Mouse (Mus musculus): Measurements from ENCODE around the gene Papss1.
A peak's percentile ranks its signal among the peaks of the same experiment; 100 is the strongest.

Gene Papss1

DNA sequence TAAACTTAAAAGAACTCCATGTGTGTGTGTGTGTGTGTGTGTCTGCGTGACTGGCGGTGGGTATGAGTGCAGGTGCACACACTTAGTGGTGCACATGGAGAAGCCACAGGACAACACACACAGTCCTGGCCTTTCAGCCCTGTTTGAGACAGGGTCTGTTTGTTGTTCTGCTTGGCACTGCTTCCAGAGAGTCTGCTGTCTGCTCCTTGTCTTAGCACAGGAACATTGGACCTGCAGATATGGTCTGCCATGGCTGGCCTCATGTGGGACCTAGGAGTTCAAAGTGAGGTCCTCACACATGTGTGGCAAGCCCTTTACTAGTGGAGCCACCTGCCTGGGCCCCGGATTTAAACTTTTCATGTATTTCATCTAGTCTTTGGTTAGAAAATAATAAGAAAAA lies 72.4 kb downstream of the Papss1 start:
- no peak for DNase-seq

DNA sequence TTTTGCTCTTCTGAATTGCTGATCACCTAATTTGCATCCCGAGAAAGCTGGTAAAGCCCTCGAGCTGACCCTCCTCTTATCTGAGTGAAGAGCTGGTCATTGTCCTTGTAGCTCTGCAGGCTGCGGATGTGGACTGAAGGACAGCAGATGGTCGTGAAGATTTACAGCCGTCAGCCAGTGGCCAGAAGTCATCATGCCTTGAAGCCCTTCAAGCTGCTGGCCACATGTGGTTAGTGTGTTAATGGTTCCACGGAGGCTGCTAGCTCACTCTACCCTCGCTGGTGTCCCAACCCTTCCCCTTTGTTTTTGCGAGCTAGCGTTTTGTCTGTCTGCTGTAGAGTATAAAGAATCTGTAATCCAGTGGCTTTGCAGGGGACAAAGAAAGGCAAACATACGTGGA lies 73.1 kb downstream of the Papss1 start:
- no peak for DNase-seq

DNA sequence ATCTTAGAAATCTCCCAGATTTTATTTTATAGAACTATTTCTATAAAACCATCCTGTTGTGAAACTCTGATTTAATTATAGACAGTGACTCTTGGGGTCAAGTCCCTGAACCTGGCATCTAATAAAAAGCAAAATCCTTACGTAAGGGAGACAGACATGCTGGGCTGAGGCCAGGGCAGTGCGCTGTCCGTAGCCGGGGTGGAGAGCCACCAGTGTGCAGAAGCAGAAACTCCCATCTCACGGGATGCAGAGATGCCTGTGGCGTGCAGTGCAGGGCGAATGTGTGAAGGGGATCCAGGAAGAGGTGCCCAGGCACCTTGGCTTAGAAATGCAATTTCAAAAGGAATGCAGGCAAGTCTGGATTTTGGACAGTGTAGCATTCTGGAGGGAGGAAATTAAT lies 73.6 kb downstream of the Papss1 start:
- DNase-seq: no peak

DNA sequence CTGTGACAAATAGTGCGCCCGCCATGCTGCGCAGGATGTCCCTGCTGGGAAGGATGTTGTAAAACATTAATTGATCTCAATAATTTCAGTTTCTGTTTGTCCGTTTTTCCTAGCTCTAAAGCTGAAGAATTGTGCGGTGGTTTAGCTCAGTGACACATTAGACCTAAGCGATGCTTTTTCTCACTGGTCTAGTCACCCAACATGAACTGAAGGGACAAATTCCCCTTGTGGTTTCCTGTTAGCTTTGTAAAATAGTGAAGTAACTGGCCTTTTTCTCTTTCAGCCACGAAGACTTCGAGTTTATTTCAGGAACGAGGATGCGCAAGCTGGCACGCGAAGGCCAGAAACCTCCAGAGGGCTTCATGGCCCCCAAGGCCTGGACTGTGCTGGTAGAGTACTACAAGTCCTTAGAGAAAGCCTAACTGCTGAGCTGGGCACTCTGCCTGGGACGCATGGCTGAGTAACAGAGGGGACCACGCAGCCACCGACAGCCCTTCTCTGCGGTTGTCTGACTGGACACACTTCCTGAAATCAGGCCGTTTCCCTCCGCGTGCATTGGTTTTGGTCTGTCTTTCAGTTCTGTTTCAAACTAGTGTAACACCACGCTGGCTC lies 78.2 kb downstream of the Papss1 start:
- peak in 1 of 2 experiments; percentile 21 for DNase-seq

DNA sequence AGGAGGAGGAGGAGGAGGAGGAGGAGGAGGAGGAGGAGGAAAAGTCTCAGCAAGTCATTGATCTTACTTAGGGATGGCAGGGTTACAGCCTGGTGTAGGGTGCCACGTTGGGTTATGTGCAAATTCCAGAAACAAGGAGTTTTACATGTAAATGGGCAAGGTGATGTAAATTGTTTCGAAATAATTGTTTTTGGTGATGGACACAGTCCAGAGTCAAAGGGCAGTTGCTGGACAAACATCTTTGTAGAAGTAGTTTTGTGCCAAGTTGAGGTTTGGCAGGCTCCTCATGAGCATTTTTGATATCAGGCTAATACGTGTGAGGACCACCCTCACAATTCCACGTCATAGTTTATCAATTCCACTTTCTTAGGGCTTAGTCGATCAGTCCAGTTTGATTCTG lies 80.6 kb downstream of the Papss1 start:
- DNase-seq: no peak

DNA sequence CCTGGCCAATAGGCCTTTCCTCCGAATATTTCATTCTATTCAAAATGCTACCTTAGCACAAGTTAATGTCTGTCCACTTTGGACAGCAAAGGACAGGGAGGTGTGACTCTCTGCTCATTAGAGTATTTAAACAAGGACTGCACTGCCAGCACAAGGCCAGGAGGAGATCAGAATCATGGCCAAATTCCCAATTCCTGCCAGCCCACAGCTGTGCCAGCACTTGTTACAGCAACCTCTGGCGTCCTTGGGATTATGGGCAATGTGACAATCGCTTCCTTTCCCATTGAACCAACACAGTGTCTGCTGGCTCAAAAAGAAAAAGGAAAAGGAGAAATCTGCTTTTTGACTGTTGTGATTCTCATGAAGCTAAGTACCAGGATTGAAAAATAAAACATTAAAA lies 89.8 kb downstream of the Papss1 start:
- DNase-seq: no peak

DNA sequence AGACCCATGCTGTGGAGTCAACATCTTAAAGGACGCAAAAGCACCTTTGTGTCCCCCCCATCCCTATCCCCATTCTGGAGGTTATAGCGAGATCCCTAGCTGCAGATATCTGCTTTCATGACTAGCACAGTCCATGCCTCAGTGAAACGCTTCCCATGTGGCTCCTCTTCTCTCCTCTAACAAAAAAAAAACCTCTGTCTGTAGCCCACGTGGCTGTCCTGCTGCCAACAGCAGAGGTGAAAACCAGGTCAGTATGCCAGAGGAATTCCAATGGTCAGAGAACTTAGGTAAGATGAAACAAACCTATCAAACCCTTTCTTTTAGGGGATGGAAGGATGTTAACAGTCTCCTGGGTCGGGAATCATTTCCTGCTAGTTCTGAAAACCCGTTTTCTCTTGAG lies 91.5 kb downstream of the Papss1 start:
- DNase-seq: no peak

DNA sequence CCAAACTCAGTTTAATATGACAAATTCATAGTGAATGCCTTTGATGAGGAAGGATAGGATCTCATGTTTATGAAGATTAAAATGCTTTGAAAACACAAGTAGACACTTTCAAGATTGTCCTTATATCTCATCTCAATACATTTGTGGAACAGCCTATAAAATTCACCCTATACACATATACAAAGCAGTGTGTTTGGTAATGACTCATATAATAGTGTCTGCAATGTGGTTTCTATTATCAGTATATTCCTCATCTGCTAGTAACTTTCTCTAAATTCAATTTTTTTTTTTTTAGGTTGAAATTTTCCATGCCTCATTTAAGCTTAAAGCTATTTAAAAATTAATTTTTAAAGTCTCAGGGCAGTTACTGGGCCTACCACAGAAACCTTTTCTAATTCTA lies 95.6 kb downstream of the Papss1 start:
- no peak for DNase-seq

DNA sequence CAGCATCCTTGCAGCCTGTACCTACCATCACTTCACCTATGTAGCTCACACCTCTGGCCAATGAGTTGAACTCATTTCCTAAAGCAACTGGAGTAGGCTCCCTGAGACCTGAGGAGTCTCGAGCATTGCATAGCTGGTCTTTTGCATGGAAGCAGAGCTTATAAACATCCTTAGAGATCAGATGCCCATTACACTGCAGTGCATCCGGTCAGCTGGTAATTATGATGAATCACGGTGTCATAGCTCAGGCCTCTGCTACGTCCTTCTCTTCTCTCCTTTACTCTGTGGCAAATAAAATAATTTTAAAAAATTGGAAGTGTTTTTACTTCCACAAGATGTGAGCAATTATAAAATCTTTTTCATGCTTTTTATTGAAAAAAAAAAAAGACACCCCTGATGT lies 96.1 kb downstream of the Papss1 start:
- DNase-seq: no peak

DNA sequence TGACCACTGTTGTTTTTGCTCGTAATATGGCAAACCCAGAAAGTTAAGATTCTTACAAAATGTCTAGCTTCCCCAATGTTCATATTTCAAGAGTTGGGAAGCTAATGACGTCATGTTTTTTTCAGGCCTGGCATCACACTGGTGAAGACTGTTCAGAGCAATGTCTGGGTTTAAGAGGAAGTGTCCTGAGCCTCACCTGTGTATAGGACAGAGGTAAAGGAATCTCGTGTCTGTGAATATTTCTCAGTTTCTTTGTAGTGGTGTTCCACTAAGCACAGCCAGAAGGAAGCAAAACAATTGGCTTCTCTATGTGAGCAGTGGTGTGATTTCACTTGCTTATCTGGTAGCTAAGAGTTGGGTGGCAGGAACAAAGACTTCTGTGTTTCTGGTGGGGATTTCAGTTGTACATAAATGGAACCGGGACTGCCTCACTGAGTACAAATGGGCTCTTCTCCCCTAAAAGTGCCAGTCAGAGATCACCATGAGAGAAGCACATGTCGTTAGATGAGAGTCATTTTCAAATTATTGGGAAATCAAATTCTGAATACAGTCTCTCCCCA lies 98.1 kb downstream of the Papss1 start:
- no peak for DNase-seq

DNA sequence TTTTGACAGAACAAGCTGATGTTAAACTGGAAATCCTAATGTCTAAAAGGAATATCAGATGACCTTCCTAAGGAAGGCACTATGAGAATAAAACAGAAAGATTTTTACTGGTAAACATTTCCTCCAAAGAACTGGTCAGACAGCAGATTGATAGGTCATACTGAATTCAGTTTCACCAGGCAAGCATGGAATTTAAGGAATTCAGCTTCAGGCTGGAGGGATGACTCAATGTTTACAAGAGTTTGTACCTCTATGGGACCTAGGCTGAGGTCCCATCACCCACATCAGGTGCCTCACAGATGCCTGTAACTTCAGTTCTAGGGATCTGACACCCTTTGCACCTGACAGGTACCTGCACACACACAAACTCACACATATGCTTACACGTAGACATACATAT lies 105.3 kb downstream of the Papss1 start:
- DNase-seq: no peak

DNA sequence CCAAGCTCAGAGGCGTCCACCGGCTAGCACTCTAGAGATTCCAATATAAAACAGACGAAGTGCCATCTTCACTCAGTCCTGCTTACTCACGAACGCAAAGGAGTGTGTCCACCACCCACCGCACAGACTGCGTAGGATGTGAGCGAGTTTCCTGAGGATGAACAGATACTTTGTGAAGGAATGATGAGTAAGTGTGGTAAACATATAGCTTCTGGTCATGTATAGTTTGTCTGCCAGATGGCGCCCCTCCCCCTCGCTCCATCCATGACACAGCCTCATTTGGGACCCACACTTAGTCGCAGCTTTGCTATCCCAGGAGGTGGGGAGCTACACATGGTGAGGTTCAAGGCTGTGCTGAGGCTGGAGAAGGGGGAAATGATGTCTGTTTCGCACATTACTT lies 121.5 kb downstream of the Papss1 start:
- no peak for DNase-seq

DNA sequence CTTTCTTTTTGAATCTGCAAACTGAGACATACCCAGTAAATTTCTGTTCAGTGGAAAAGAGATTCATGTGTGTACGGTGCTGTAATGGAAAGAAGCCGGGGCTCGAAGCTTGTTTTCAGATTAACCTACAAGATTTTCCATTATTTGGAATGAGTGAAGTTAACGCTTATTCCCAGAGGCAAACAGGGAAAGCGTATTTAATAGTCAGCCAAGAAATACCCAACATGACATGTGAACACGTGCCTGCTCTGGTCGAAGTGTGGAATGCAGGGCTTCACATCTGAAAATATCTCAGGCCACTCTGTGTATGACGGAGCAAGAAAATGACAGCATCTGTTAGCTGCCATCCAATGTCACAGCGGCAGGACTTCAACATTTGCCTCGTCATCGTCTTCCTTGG lies 125.4 kb downstream of the Papss1 start:
- no peak for DNase-seq

DNA sequence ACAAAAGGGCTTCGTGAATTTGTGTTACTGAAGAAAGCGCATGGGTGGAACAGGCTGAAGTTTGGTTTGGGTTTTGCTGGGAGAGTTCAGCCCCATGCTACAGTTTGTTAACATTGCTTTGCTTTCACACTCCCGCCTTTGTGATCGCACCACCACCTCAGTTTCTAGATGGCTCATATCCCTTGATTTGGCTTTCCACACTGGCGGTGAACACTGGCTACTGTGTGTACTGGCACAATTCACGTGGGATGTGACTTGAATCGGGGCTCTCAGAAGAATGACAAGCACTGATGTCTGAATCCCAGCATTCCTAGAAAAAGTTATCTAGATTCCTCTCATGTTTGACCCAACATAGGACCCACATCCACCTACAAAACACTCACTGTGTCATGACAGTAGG lies 126.0 kb downstream of the Papss1 start:
- no peak for DNase-seq

DNA sequence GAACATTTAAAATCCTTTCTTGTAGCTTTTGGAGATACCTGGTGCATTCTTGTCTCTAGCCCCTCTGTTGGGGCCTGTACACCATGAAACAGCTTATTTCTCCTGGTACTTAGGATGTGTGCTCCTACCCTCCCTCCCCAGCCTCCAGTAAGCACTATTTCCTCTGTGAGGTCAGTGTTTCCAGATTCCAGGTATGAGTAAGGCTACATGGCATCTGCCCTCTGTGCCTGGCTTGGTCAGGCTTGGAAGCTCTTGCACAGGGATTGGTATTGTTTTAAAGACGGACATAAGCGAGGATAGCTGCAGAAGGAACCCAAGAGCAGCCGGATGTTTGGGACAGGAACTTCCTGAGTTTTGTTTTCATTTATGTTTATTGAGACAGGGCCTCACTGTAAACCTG lies 126.6 kb downstream of the Papss1 start:
- DNase-seq: no peak

All from spleen, adult 18-20 months (tissue).